Mouse (Mus musculus): ENCODE measurements around the gene Arhgef3. TPM values are rescaled to one million over a fixed set of nuclear protein-coding genes. Genes with fewer than 3 reads are reported as not detected.

Gene Arhgef3
- polyA plus RNA-seq, 1 experiment, result 17.0 TPM

- no peaks in the 10 kb centered on the region for H3K36me3 ChIP-seq (ENCODE audit: control insufficient read depth, insufficient read depth, low read length)
- H3K4me1 ChIP-seq (replicated peaks; ENCODE audit: control insufficient read depth, insufficient read depth, low read length), result peaks cover 3% of the 10 kb centered on the region; the same call in 1 of the 2 replicates
- 93% methylated on average over 4 of the region's 4 CpGs for WGBS
- H3K4me3 ChIP-seq (ENCODE audit: control insufficient read depth, insufficient read depth, low read length), result no peak overlapping the region
- H3K27me3 ChIP-seq (ENCODE audit: control insufficient read depth, insufficient read depth, low read length), result no peaks in the 10 kb centered on the region
- no peak overlapping the region for H3K27ac ChIP-seq (ENCODE audit: control insufficient read depth, insufficient read depth, low read length)
- TF ChIP-seq POLR2A (IDR thresholded peaks at IDR 0.05; ENCODE audit: control insufficient read depth, extremely low read depth, insufficient read depth, low read length, poor library complexity), result no peak
- TF ChIP-seq CTCF (IDR thresholded peaks at IDR 0.05; ENCODE audit: borderline replicate concordance, control insufficient read depth, extremely low read depth, insufficient read depth, low read length, poor library complexity), result no peak
- DNase-seq, result no peak
Observed at GRCm38 (mm10) chr14:27269836-27270235, 155.1 kb downstream of the Arhgef3 start.

GRCm38 (mm10) chr14:27270466-27270865 is 155.8 kb downstream of the Arhgef3 start:
- Histone ChIP-seq H3K36me3 (ENCODE audit: control insufficient read depth, insufficient read depth, low read length) (no peaks in the 10 kb centered on the region), H3K27me3 (ENCODE audit: control insufficient read depth, insufficient read depth, low read length) (no peaks in the 10 kb centered on the region), H3K27ac (ENCODE audit: control insufficient read depth, insufficient read depth, low read length) (no peak overlapping the region), H3K4me3 (ENCODE audit: control insufficient read depth, insufficient read depth, low read length) (no peak overlapping the region), H3K4me1 (replicated peaks; ENCODE audit: control insufficient read depth, insufficient read depth, low read length) (peaks cover 3% of the 10 kb centered on the region; the same call in 1 of the 2 replicates)
- no peak for DNase-seq
- WGBS, result 96% methylated on average over 4 of the region's 4 CpGs
- TF ChIP-seq POLR2A (IDR thresholded peaks at IDR 0.05; ENCODE audit: control insufficient read depth, extremely low read depth, insufficient read depth, low read length, poor library complexity) (no peak), CTCF (IDR thresholded peaks at IDR 0.05; ENCODE audit: borderline replicate concordance, control insufficient read depth, extremely low read depth, insufficient read depth, low read length, poor library complexity) (no peak)

GRCm38 (mm10) chr14:27271371-27272071 is 156.8 kb downstream of the Arhgef3 start:
- WGBS, result 94% methylated on average over 10 of the region's 10 CpGs
- no peak for DNase-seq
- H3K27me3 ChIP-seq (ENCODE audit: control insufficient read depth, insufficient read depth, low read length), result no peaks in the 10 kb centered on the region
- TF ChIP-seq CTCF (IDR thresholded peaks at IDR 0.05; ENCODE audit: borderline replicate concordance, control insufficient read depth, extremely low read depth, insufficient read depth, low read length, poor library complexity) (no peak), POLR2A (IDR thresholded peaks at IDR 0.05; ENCODE audit: control insufficient read depth, extremely low read depth, insufficient read depth, low read length, poor library complexity) (no peak)
- H3K4me3 ChIP-seq (ENCODE audit: control insufficient read depth, insufficient read depth, low read length), result no peak overlapping the region
- no peaks in the 10 kb centered on the region for H3K36me3 ChIP-seq (ENCODE audit: control insufficient read depth, insufficient read depth, low read length)
- peaks cover 3% of the 10 kb centered on the region; the same call in 1 of the 2 replicates for H3K4me1 ChIP-seq (replicated peaks; ENCODE audit: control insufficient read depth, insufficient read depth, low read length)
- no peak overlapping the region for H3K27ac ChIP-seq (ENCODE audit: control insufficient read depth, insufficient read depth, low read length)

DNA sequence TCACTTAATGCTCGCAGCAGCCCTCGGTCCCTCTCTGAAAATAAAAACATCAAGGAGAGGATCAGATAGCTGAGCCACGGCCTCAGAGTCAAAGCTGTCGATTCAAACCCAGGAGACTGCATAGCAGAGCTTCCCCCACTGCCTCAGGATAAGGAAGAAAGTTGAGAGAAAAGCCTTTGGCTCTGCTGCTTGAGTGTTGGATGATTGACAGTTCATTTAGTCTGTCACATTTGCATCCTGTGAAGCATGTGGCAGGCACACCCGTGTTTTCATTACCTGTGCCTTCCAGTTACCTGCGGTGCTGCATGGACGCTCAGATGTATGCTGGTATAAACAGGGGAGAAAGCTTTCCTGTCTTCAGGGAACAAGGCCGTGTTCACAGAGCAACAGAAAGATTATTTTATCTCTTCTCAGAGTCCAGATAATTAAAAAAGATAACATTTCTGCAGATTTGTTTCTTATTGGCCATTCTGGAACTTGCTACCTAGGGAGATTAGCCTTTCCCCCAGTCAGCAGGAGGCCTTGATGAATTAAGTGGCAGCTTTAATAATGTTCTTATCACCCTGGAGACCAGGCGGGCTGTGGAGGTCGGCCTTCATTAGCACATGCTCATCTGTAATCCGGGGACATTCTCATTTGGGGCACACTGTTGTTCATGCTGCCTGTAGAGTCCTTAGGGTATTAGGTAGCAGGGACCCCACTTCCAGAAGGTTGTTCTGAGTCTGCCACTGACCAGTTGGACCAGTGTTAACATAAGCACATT is 157.6 kb downstream of the Arhgef3 start:
- TF ChIP-seq POLR2A (IDR thresholded peaks at IDR 0.05; ENCODE audit: control insufficient read depth, extremely low read depth, insufficient read depth, low read length, poor library complexity) (no peak), CTCF (IDR thresholded peaks at IDR 0.05; ENCODE audit: borderline replicate concordance, control insufficient read depth, extremely low read depth, insufficient read depth, low read length, poor library complexity) (no peak)
- Histone ChIP-seq H3K27me3 (ENCODE audit: control insufficient read depth, insufficient read depth, low read length) (no peaks in the 10 kb centered on the region), H3K4me1 (replicated peaks; ENCODE audit: control insufficient read depth, insufficient read depth, low read length) (peaks cover 3% of the 10 kb centered on the region; the same call in 1 of the 2 replicates), H3K4me3 (ENCODE audit: control insufficient read depth, insufficient read depth, low read length) (no peak overlapping the region), H3K36me3 (ENCODE audit: control insufficient read depth, insufficient read depth, low read length) (no peaks in the 10 kb centered on the region), H3K27ac (ENCODE audit: control insufficient read depth, insufficient read depth, low read length) (no peak overlapping the region)
- WGBS, result 87% methylated on average over 11 of the region's 11 CpGs
- DNase-seq, result no peak

DNA sequence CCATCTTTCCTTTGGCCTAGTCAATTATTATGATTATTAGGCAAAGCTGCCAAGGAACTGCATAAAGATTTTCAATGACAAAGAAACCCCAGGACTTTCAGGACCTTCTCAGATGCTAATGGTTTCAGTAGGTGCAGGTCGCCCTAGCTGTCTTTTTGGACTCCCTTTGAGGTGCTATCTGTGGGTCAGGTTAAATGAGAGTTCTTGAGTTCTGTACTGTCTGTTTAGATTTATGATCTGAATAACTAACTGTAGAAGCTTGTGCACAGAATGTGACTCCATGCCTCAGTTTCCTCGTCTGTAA is 158.1 kb downstream of the Arhgef3 start:
- 98% methylated on average over 2 of the region's 2 CpGs for WGBS
- Histone ChIP-seq H3K4me3 (ENCODE audit: control insufficient read depth, insufficient read depth, low read length) (no peak overlapping the region), H3K36me3 (ENCODE audit: control insufficient read depth, insufficient read depth, low read length) (no peaks in the 10 kb centered on the region), H3K4me1 (replicated peaks; ENCODE audit: control insufficient read depth, insufficient read depth, low read length) (peaks cover 3% of the 10 kb centered on the region; the same call in 1 of the 2 replicates), H3K27me3 (ENCODE audit: control insufficient read depth, insufficient read depth, low read length) (no peaks in the 10 kb centered on the region), H3K27ac (ENCODE audit: control insufficient read depth, insufficient read depth, low read length) (no peak overlapping the region)
- TF ChIP-seq POLR2A (IDR thresholded peaks at IDR 0.05; ENCODE audit: control insufficient read depth, extremely low read depth, insufficient read depth, low read length, poor library complexity) (no peak), CTCF (IDR thresholded peaks at IDR 0.05; ENCODE audit: borderline replicate concordance, control insufficient read depth, extremely low read depth, insufficient read depth, low read length, poor library complexity) (no peak)
- DNase-seq, result no peak

- H3K4me3 ChIP-seq (ENCODE audit: control insufficient read depth, insufficient read depth, low read length), result no peak overlapping the region
- H3K27me3 ChIP-seq (ENCODE audit: control insufficient read depth, insufficient read depth, low read length), result no peaks in the 10 kb centered on the region
- no peak for DNase-seq
- peaks cover 2% of the 10 kb centered on the region; the same call in 1 of the 2 replicates for H3K4me1 ChIP-seq (replicated peaks; ENCODE audit: control insufficient read depth, insufficient read depth, low read length)
- TF ChIP-seq POLR2A (IDR thresholded peaks at IDR 0.05; ENCODE audit: control insufficient read depth, extremely low read depth, insufficient read depth, low read length, poor library complexity) (no peak), CTCF (IDR thresholded peaks at IDR 0.05; ENCODE audit: borderline replicate concordance, control insufficient read depth, extremely low read depth, insufficient read depth, low read length, poor library complexity) (no peak)
- H3K36me3 ChIP-seq (ENCODE audit: control insufficient read depth, insufficient read depth, low read length), result no peaks in the 10 kb centered on the region
- no peak overlapping the region for H3K27ac ChIP-seq (ENCODE audit: control insufficient read depth, insufficient read depth, low read length)
Observed at GRCm38 (mm10) chr14:27273169-27273568, 158.5 kb downstream of the Arhgef3 start.

Measured in thymus, adult 2 months (tissue).